ENCODE assay signal across 7 mouse cellular contexts in the genomic region with DNA sequence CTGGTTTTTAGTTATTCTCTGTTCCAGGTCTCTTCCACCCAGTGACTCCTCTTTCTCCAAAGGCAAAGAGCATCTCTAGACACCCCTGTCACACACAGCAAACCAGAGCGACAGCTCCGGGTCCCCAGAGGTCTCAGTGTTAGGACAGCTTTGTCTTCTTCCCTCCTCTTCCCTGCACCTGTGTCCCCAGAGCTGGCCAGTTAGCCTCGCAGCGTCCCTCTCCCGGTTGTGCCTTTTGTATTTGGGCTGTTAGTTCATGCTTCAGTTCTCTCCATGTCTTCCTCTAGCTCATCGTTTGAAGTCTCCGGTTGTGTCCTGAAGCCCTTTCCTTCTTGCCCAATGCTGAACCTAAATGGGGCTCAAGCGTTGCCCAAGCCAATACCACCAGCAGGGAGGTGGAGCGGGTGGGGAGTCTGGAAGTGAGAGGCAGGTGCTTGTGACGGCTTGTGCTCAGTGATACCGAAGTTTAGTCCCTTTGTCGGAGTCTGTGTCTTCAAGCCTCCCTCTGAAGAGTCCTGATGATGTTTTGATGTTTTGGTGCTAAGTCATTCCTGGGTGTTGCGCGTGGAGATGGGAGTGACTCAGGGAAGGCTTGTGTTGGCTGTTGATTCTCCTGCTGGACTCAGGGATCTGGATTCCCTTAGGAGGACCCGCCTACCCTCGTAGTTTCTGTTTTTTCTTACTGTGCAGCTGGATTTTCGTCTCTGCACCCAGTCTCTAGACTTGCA. TPM values are rescaled to one million over a fixed set of nuclear protein-coding genes. Genes with fewer than 3 reads are reported as not detected.
DNase-seq lines count a peak whose midpoint lies in the region; ATAC-seq and TF ChIP-seq lines count a peak whose summit lies in the region.

No protein-coding gene starts in this region.

- 3% methylated on average over 17 of the region's 17 CpGs for WGBS in forebrain, embryonic 14.5 days
- 3% methylated on average over 17 of the region's 17 CpGs for WGBS in intestine, embryonic 16.5 days
- 10% methylated on average over 17 of the region's 17 CpGs for WGBS in liver, embryonic 12.5 days (ENCODE audit: insufficient replicate concordance)
- 3% methylated on average over 17 of the region's 17 CpGs for WGBS in neural tube, embryonic 14.5 days

- peak overlapping the region; percentile 70 for H3K4me3 ChIP-seq in bone marrow macrophage, adult 2 months (ENCODE audit: insufficient read depth, low read length)
- H3K4me3 ChIP-seq in forebrain, embryonic 14.5 days (ENCODE audit: low read depth, low read length) = peak overlapping the region; percentile 78
- peak overlapping the region; percentile 87 for H3K4me3 ChIP-seq in intestine, embryonic 16.5 days (ENCODE audit: low read length)
- H3K4me3 ChIP-seq in liver, embryonic 12.5 days = peak overlapping the region; percentile 80
- H3K4me3 ChIP-seq in neural tube, embryonic 14.5 days (ENCODE audit: low read depth, low read length) = peak overlapping the region; percentile 80

- H3K9ac ChIP-seq in forebrain, embryonic 14.5 days (ENCODE audit: low read length) = peak overlapping the region; percentile 88
- H3K9ac ChIP-seq in intestine, embryonic 16.5 days (ENCODE audit: low read depth, low read length) = peak overlapping the region; percentile 86
- peak overlapping the region; percentile 88 for H3K9ac ChIP-seq in liver, embryonic 12.5 days
- peak overlapping the region; percentile 86 for H3K9ac ChIP-seq in neural tube, embryonic 14.5 days (replicated peaks; ENCODE audit: low read depth, low read length)

- peak; percentile 23 to 28 for DNase-seq in urinary bladder, postnatal 36 days (ENCODE audit: low spot score in 2 of 2)
- no peak for DNase-seq in urinary bladder, adult 2 months (ENCODE audit: low spot score)
- peak; percentile 20 for DNase-seq in forebrain, embryonic 14.5 days (ENCODE audit: low spot score)

- H3K4me2 ChIP-seq in forebrain, embryonic 14.5 days (ENCODE audit: low read length) = peak overlapping the region; percentile 80
- H3K4me2 ChIP-seq in intestine, embryonic 16.5 days (ENCODE audit: low read depth, low read length) = peak overlapping the region; percentile 97
- H3K4me2 ChIP-seq in liver, embryonic 12.5 days = peak overlapping the region; percentile 95
- peak overlapping the region; percentile 92 for H3K4me2 ChIP-seq in neural tube, embryonic 14.5 days (ENCODE audit: low read depth, low read length)

- ATAC-seq in forebrain, embryonic 14.5 days = no peak
- ATAC-seq in intestine, embryonic 16.5 days = peak; percentile 31
- peak; percentile 48 for ATAC-seq in liver, embryonic 12.5 days
- peak; percentile 34 for ATAC-seq in neural tube, embryonic 14.5 days (ENCODE audit: low read depth)

- H3K9me3 ChIP-seq in forebrain, embryonic 14.5 days (replicated peaks; ENCODE audit: control insufficient read depth, low read length) = no peaks in the 10 kb centered on the region
- H3K9me3 ChIP-seq in intestine, embryonic 16.5 days (ENCODE audit: control insufficient read depth, low read length) = no peaks in the 10 kb centered on the region
- H3K9me3 ChIP-seq in liver, embryonic 12.5 days (replicated peaks) = no peaks in the 10 kb centered on the region
- H3K9me3 ChIP-seq in neural tube, embryonic 14.5 days (ENCODE audit: control insufficient read depth, low read length) = no peaks in the 10 kb centered on the region

- no peak for TF ChIP-seq POLR2A in bone marrow macrophage, adult 2 months (IDR thresholded peaks at IDR 0.05; ENCODE audit: borderline replicate concordance, low read depth, low read length)

- peaks cover 27% of the 10 kb centered on the region for H3K4me1 ChIP-seq in bone marrow macrophage, adult 2 months (ENCODE audit: control insufficient read depth, insufficient read depth, low read length)
- peaks cover 8% of the 10 kb centered on the region for H3K4me1 ChIP-seq in forebrain, embryonic 14.5 days (ENCODE audit: control insufficient read depth, insufficient read depth, low read length)
- H3K4me1 ChIP-seq in intestine, embryonic 16.5 days (ENCODE audit: control insufficient read depth, insufficient read depth, low read length) = peaks cover 6% of the 10 kb centered on the region; the same call in 1 of the 2 replicates
- H3K4me1 ChIP-seq in liver, embryonic 12.5 days = peaks cover 17% of the 10 kb centered on the region
- H3K4me1 ChIP-seq in neural tube, embryonic 14.5 days (ENCODE audit: control insufficient read depth, insufficient read depth, low read length) = peaks cover 5% of the 10 kb centered on the region; the same call in 1 of the 2 replicates

- H3K27ac ChIP-seq in bone marrow macrophage, adult 2 months (ENCODE audit: insufficient read depth, low read depth, low read length) = peak overlapping the region; percentile 80
- peak overlapping the region; percentile 82 for H3K27ac ChIP-seq in forebrain, embryonic 14.5 days (ENCODE audit: low read depth, low read length)
- peak overlapping the region; percentile 72 for H3K27ac ChIP-seq in intestine, embryonic 16.5 days (ENCODE audit: low read length)
- H3K27ac ChIP-seq in liver, embryonic 12.5 days = peak overlapping the region; percentile 84
- H3K27ac ChIP-seq in neural tube, embryonic 14.5 days (ENCODE audit: low read depth, low read length) = peak overlapping the region; percentile 87

- TF ChIP-seq CTCF in bone marrow macrophage, adult 2 months (IDR thresholded peaks at IDR 0.05; ENCODE audit: low read depth, low read length) = no peak

- no peaks in the 10 kb centered on the region for H3K36me3 ChIP-seq in forebrain, embryonic 14.5 days (ENCODE audit: control insufficient read depth, insufficient read depth, low read length)
- no peaks in the 10 kb centered on the region for H3K36me3 ChIP-seq in intestine, embryonic 16.5 days (ENCODE audit: control insufficient read depth, insufficient read depth, low read length)
- H3K36me3 ChIP-seq in liver, embryonic 12.5 days = no peaks in the 10 kb centered on the region
- no peaks in the 10 kb centered on the region for H3K36me3 ChIP-seq in neural tube, embryonic 14.5 days (ENCODE audit: control insufficient read depth, insufficient read depth, low read length)

- H3K27me3 ChIP-seq in forebrain, embryonic 14.5 days (replicated peaks; ENCODE audit: control insufficient read depth, insufficient read depth, low read length) = no peaks in the 10 kb centered on the region
- no peaks in the 10 kb centered on the region for H3K27me3 ChIP-seq in intestine, embryonic 16.5 days (replicated peaks; ENCODE audit: control insufficient read depth, insufficient read depth, low read length)
- no peaks in the 10 kb centered on the region for H3K27me3 ChIP-seq in liver, embryonic 12.5 days (replicated peaks)
- H3K27me3 ChIP-seq in neural tube, embryonic 14.5 days (ENCODE audit: control insufficient read depth, insufficient read depth, low read length) = no peaks in the 10 kb centered on the region

RNA-seq across cellular contexts. Expression of gene Snx29, which starts 0.8 kb away (rescaled TPM):
- 8.1 and 8.6 TPM in 2 replicates for polyA plus RNA-seq in urinary bladder, adult 2 months (2012; rRNA removed)
- 24.3 and 27.7 TPM in 2 replicates for polyA plus RNA-seq in bone marrow macrophage, adult 2 months (2012; ENCODE audit: insufficient read depth, insufficient read length, missing spikeins)
- polyA plus RNA-seq in forebrain, embryonic 14.5 days (2014; fragmentation: Nextera tagmentation; extraction: Ambion mirVana) = 3.8 and 7.7 TPM in 2 replicates
- 5.9 and 6.3 TPM in 2 replicates for polyA plus RNA-seq in intestine, embryonic 16.5 days (2015; fragmentation: Nextera tagmentation; extraction: Ambion mirVana)
- 4.6 and 4.9 TPM in 2 replicates for polyA plus RNA-seq in liver, embryonic 12.5 days (2016; fragmentation: Nextera tagmentation; extraction: Ambion mirVana)
- 20.1 and 21.5 TPM in 2 replicates for polyA plus RNA-seq in neural tube, embryonic 14.5 days (2014; fragmentation: Nextera tagmentation; extraction: Ambion mirVana)

RNA-seq across cellular contexts. Expression of gene Tnfrsf17, which starts 9.9 kb away (rescaled TPM):
- 0.96 and 1.9 TPM in 2 replicates for polyA plus RNA-seq in urinary bladder, adult 2 months (2012; rRNA removed)
- polyA plus RNA-seq in bone marrow macrophage, adult 2 months (2012; ENCODE audit: insufficient read depth, insufficient read length, missing spikeins) = 1.1 and 1.3 TPM in 2 replicates
- polyA plus RNA-seq in forebrain, embryonic 14.5 days (2014; fragmentation: Nextera tagmentation; extraction: Ambion mirVana) = not detected in 2 replicates
- not detected in 2 replicates for polyA plus RNA-seq in intestine, embryonic 16.5 days (2015; fragmentation: Nextera tagmentation; extraction: Ambion mirVana)
- polyA plus RNA-seq in liver, embryonic 12.5 days (2016; fragmentation: Nextera tagmentation; extraction: Ambion mirVana) = not detected in 2 replicates
- polyA plus RNA-seq in neural tube, embryonic 14.5 days (2014; fragmentation: Nextera tagmentation; extraction: Ambion mirVana) = 0.45 TPM in 1 of 2 replicates, not detected in the other
